Mouse (Mus musculus): ENCODE measurements at regions not wholly inside any gene's neighbourhood (a gene's known extent, or its start where the extent isn't known, plus 50 kb on each side); places are given as distances from the start of the nearest gene placed in this dataset.

- no peak for DNase-seq (ENCODE audit: low spot score in 2 of 2)
Measured at GRCm38 (mm10) chr8:92518486-92518885, 155.6 kb upstream of the Irx6 start.

DNA sequence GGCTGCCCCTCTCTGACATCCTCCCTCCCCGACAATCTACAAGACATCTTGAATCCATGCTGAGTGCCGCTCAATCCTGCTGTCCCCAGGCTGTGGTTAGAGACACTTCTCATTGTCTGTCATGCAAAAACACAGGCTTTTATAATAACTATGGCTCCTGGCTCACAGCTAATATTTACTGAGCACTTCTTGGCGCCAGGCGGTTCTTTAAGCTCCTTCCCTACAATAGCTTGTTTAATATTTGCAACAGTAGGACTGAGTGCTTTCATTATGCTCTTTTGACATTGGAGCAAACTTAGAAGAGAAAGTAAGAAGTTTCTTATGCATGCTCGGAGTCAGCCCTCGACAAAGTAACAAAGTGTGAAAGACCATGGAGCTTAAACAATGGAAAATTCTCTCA, 151.6 kb upstream of the Irx6 start:
- no peak for DNase-seq (ENCODE audit: low spot score in 2 of 2)

DNA sequence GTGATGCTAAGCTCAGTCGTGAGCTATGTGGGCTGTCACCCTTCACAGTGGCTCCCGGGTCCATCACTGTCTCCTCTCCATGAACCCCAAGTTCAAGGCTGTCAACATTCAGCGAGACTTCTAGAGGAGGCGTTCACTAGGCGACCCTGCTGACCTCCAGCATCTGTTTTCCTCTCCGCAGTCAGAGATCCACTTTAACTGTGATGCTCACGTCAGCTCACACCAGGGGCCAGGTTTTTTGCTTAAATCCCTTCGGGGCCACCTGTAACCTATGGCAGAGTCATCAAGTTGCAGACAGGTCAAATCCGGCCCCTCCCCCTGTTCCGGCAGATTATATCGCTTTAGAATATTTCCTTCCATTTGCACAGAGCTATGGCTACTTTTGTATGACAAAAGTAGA, 144.3 kb upstream of the Irx6 start:
- DNase-seq (ENCODE audit: low spot score in 2 of 2) = no peak

GRCm38 (mm10) chr8:92540636-92541035, 133.5 kb upstream of the Irx6 start:
- DNase-seq (ENCODE audit: low spot score in 2 of 2) = no peak

- DNase-seq (ENCODE audit: low spot score in 2 of 2) = no peak
Measured at GRCm38 (mm10) chr8:92545347-92546059, 128.6 kb upstream of the Irx6 start.

DNA sequence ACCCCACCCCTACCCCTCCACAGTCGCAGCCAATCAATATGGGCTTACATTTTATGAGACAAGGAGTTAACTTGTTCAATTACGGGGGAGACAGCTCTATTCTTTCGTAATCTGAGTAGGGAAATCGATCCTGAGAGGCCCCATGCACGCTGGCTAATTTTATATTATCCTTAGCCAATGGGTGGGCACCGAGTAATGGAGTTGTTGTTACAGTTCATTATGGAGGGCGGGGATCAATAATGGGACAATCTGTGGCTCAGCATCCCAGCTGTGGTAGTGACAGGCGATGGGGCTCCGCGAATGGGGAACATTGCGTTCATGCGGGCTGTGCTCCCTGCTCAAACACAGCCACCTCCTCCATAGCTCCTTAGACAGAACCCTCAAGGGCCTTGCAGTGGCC, 118.9 kb upstream of the Irx6 start:
- DNase-seq (ENCODE audit: low spot score in 2 of 2) = no peak

DNA sequence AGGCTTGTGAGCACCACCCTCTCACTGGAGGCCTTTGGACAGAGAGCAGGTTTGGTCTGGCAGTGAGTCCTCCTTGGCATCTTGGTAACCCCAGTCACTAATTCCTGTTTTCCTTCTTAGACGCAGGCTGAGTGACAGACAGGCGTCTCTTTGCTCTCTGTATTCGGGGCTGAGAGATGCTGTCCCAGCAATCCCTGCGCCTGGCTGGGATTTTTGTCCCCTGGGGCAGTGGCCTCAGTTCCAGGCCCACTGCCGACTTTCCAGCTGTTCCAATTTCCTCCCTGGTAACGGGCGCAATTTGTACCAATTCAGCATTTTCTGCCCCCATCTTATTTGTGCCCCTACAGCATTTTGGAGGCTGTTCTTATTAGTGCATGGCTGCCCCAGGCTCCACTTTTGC, 118.5 kb upstream of the Irx6 start:
- DNase-seq (ENCODE audit: low spot score in 2 of 2) = no peak

DNA sequence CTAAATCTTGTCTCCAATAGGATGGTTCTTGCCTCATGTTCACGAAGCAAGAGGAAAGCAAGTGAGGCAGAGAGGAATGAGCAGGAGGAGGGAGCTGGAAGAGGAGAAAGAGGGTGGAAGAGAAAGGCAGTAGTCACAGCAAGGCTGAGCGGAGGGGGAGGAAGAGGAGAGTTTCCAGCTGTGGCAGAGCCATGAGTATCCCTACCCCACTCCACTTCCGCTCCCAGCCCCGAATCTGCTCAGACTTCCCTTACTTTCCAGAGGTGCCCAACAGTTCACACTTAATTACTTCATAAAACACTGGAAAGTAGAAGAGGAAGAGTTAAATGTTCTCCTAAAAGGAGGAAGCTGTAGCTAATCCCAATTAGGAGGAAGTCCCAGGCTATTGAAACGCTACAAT, 111.6 kb upstream of the Irx6 start:
- no peak for DNase-seq (ENCODE audit: low spot score in 2 of 2)

DNA sequence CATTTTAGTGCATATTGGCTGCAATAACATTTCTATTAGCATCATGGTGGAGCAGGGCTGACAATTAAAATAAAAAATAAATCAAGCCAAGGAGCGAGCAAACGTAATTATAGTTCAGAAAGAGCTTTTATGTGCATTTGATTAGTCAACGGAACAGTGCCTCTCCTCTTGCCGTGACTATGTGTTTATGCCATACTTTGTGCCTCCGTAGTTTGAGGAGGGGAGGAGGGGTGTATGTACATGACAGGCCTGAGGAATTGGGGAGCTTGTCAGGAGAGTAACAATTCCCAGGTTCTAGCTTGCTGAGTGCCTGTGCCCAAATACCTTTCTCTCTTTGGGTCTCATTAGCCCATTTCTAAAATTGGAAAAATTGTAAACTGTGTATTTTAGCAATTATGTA, 111.1 kb upstream of the Irx6 start:
- no peak for DNase-seq (ENCODE audit: low spot score in 2 of 2)

GRCm38 (mm10) chr8:92569650-92570049, 104.4 kb upstream of the Irx6 start:
- no peak for DNase-seq (ENCODE audit: low spot score in 2 of 2)

GRCm38 (mm10) chr8:92579446-92579845, 94.6 kb upstream of the Irx6 start:
- no peak for DNase-seq (ENCODE audit: low spot score in 2 of 2)

- DNase-seq (ENCODE audit: low spot score in 2 of 2) = no peak
Measured at GRCm38 (mm10) chr8:92581051-92581450, 93.0 kb upstream of the Irx6 start.

DNA sequence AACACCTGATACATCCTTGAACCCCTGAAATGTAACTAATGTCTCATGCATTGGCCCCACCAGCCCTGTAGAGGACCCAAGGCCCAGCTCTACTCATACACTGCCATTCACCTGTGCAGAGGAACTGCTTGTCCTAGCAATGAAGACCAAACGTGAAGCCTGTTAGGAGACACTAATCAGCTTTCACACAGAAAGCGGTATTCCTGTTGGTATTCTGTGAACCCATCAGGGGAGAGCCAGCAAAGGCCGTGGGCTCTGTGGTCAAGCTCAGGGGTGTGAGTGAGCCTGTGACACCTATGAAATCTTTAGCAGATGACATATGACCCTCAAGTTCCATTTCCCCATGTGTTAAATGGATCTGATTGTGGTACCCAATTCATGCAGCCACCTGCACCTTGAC, 73.3 kb upstream of the Irx6 start:
- no peak for DNase-seq (ENCODE audit: low spot score in 2 of 2)

GRCm38 (mm10) chr8:92602973-92603372, 71.1 kb upstream of the Irx6 start:
- no peak for DNase-seq (ENCODE audit: low spot score in 2 of 2)

GRCm38 (mm10) chr8:92605631-92606030, 68.5 kb upstream of the Irx6 start:
- no peak for DNase-seq (ENCODE audit: low spot score in 2 of 2)

DNA sequence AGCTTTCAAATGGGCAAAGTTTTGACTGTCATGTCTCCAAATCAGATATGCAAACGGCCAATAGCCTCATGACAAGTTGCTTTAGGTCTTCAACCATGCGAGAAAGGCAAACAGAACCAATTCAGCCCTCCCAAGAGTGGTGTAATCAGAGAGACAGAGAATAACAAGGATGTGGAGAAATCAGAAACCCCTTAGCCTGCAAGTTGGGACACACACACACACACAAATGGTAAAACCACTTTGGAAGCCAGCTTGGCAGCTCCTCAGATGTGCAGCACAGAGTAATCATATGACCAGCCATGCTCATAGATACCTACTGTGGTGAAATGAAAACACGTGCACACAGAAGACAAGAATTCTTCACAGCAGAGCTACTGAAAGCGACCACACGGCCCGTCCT, 66.5 kb upstream of the Irx6 start:
- no peak for DNase-seq (ENCODE audit: low spot score in 2 of 2)

DNA sequence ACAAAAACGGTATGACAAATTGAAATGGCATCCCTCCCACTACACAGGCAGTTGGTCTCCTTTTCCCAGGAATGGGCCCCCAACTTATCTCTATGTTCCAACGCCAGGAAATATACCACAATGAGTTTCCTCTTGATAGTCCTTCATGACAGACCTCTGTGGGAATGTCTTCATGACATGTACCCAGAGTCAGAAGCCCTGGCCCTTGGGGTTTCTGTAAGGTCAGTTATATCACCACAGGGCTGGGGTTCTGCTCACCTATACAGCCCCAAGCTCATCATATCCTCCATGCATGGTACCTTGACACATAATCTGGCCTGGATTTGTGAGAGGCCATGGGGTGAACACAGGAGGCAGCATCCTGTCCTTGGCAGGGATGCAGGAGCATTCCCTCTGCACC, 64.2 kb upstream of the Irx6 start:
- no peak for DNase-seq (ENCODE audit: low spot score in 2 of 2)

DNA sequence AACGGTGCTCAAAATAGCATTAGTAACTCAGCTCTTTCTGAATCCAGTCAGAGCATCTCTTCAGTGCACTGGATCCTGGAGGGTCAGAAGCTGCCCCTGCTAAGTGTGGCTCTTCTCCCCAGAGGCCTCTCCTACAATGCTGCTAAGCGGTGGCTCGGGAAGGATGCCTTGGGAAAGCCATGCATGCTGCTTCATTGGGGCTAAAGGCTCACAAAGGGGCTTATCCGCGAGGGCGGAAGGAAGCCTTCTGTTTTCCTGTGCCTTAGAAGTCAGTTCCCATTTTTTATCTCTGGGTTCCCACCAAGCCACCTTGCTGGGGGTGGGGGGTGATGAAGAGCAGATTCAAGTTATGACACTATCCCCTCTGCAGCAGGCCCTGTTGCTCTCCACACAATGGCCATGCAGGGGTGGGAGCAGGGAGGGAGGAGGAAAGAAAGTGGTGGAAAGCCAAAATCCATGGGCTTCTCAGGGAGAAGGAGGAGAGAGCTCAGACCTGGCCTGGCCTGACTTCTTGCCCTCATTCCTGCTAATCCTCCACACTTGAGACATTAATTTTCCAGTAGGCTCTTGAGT, 63.5 kb upstream of the Irx6 start:
- DNase-seq (ENCODE audit: low spot score in 2 of 2) = no peak

DNA sequence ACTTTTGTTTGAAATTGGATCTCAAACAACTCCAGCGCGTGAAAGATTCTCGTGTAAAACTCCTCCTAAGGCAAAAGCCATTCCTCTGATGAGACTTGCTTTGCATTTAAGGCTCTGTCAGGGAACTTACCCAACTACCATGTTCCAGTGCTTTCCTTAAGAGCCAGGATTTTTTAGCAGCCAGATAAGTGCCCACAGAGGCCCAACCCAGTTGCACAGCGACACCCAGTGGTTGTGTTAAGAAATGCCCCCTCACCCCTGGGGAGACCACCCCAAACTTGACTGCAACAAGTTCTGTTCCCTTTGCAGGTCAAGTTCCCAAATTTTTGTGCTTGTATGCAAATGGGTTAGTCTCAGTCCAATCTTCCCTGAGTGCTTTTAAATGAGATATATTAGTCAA, 60.6 kb upstream of the Irx6 start:
- no peak for DNase-seq (ENCODE audit: low spot score in 2 of 2)

DNA sequence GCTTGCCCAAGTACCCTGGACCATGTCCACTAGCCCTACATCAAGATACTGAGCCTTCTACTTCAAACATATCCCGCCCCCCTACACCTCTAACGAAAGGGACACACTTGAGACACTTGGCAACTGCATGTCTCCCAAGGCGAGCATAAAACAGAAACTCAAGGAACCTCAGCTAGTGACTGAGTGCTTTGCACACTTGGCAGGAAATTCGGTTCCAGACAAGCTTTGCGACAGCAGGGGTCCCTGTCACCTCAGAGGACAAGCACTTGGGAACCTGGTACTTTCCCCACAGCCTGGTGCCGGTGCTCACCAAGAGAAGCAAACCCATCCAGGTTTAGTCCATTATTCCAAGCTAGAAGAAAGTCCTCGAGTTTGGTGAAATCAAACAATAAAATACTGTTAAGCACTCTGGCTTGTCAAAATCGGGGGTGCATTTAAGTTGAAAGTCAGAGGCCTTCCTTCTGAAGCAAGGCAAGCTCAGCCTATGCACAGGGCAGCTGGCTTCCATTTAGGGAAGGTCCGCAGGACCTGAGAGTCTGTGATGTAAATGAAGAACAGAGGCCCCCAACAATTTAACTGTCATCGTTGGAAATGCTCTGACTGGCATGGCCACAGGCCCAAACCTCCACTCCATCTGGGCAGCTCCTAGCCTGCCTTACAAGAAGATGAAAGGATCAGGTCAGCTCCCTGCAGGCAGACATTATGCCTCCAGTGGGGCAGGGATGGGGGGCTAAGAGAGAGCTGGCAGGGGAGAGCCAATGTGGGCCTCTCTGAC, 57.6 kb upstream of the Irx6 start:
- DNase-seq (ENCODE audit: low spot score in 2 of 2) = no peak

GRCm38 (mm10) chr8:92618281-92618680, 55.8 kb upstream of the Irx6 start:
- DNase-seq (ENCODE audit: low spot score in 2 of 2) = no peak

All from frontal cortex, postnatal 25 days (tissue).